Comparison of ENCODE assay signal across 8 mouse cellular contexts in genomic region chr14:56575969-56576901, GRCm38 (mm10). TPM values are rescaled to one million over a fixed set of nuclear protein-coding genes. Genes with fewer than 3 reads are reported as not detected.
DNase-seq lines count a peak whose midpoint lies in the region; ATAC-seq and TF ChIP-seq lines count a peak whose summit lies in the region.

No protein-coding gene starts in this region.

- peak overlapping the region; percentile 70 for H3K4me2 ChIP-seq in lung, embryonic 16.5 days (ENCODE audit: low read depth, low read length)
- H3K4me2 ChIP-seq in forebrain, embryonic 11.5 days (ENCODE audit: low read depth, low read length, severe bottlenecking): peak overlapping the region; percentile 79; the same call in 1 of the 2 replicates
- H3K4me2 ChIP-seq in limb, embryonic 14.5 days (replicated peaks; ENCODE audit: low read depth, low read length, severe bottlenecking): peak overlapping the region; percentile 77
- peak overlapping the region; percentile 77 for H3K4me2 ChIP-seq in stomach, embryonic 16.5 days (ENCODE audit: low read depth, low read length)

- no peaks in the 10 kb centered on the region for H3K36me3 ChIP-seq in lung, embryonic 16.5 days (ENCODE audit: control insufficient read depth, insufficient read depth, low read length)
- H3K36me3 ChIP-seq in forebrain, embryonic 11.5 days (ENCODE audit: control insufficient read depth, insufficient read depth, low read length): no peaks in the 10 kb centered on the region
- H3K36me3 ChIP-seq in limb, embryonic 14.5 days (ENCODE audit: control insufficient read depth, insufficient read depth, low read length): no peaks in the 10 kb centered on the region
- H3K36me3 ChIP-seq in stomach, embryonic 16.5 days (ENCODE audit: control insufficient read depth, insufficient read depth, low read length): no peaks in the 10 kb centered on the region

- no peak for ATAC-seq in lung, embryonic 16.5 days (ENCODE audit: low read depth)
- ATAC-seq in forebrain, embryonic 11.5 days (replicated peaks; ENCODE audit: low FRiP score): no peak
- no peak for ATAC-seq in limb, embryonic 14.5 days (ENCODE audit: low FRiP score, low read depth)
- no peak for ATAC-seq in stomach, embryonic 16.5 days (ENCODE audit: insufficient read depth, low FRiP score)

- H3K27ac ChIP-seq in lung, embryonic 16.5 days (ENCODE audit: low read length): 0 out of 2 replicates have a peak overlapping the region, but pooled peaks have one; percentile 47
- no peak overlapping the region for H3K27ac ChIP-seq in forebrain, embryonic 11.5 days (ENCODE audit: low read depth, low read length)
- H3K27ac ChIP-seq in limb, embryonic 14.5 days (replicated peaks; ENCODE audit: low read depth, low read length): no peak overlapping the region
- H3K27ac ChIP-seq in stomach, embryonic 16.5 days (ENCODE audit: low read length): no peak overlapping the region; the same call in 1 of the 2 replicates

- peak overlapping the region; percentile 81 for H3K9ac ChIP-seq in lung, embryonic 16.5 days (ENCODE audit: low read length)
- no peak overlapping the region; the same call in 1 of the 2 replicates for H3K9ac ChIP-seq in forebrain, embryonic 11.5 days (ENCODE audit: low read length)
- peak overlapping the region; percentile 60 for H3K9ac ChIP-seq in limb, embryonic 14.5 days (ENCODE audit: low read depth, low read length, severe bottlenecking)
- peak overlapping the region; percentile 79 for H3K9ac ChIP-seq in stomach, embryonic 16.5 days (ENCODE audit: low read length)

- peaks cover 5% of the 10 kb centered on the region; the same call in 1 of the 2 replicates for H3K4me1 ChIP-seq in lung, embryonic 16.5 days (replicated peaks; ENCODE audit: control insufficient read depth, insufficient read depth, low read length)
- no peaks in the 10 kb centered on the region for H3K4me1 ChIP-seq in forebrain, embryonic 11.5 days (replicated peaks; ENCODE audit: control insufficient read depth, insufficient read depth, low read length)
- H3K4me1 ChIP-seq in limb, embryonic 14.5 days (ENCODE audit: control insufficient read depth, insufficient read depth, low read length): peaks cover 2% of the 10 kb centered on the region; the same call in 1 of the 2 replicates
- H3K4me1 ChIP-seq in stomach, embryonic 16.5 days (ENCODE audit: control insufficient read depth, insufficient read depth, low read length): peaks cover 11% of the 10 kb centered on the region

- H3K4me3 ChIP-seq in lung, embryonic 16.5 days (ENCODE audit: low read length): peak overlapping the region; percentile 78
- H3K4me3 ChIP-seq in forebrain, embryonic 11.5 days (ENCODE audit: low read depth, low read length): peak overlapping the region; percentile 39; the same call in 1 of the 2 replicates
- H3K4me3 ChIP-seq in limb, embryonic 14.5 days (replicated peaks; ENCODE audit: low read length): peak overlapping the region; percentile 53
- peak overlapping the region; percentile 69 for H3K4me3 ChIP-seq in stomach, embryonic 16.5 days (replicated peaks; ENCODE audit: low read length)

- DNase-seq in lung, postnatal 4 days: no peak
- no peak for DNase-seq in forebrain, embryonic 11.5 days (ENCODE audit: low spot score)
- no peak for DNase-seq in limb, embryonic 14.5 days (ENCODE audit: low spot score)
- DNase-seq in adrenal gland, postnatal 14 days: no peak
- DNase-seq in right cerebral cortex, adult 2 months (ENCODE audit: low spot score in 2 of 2): no peak
- no peak for DNase-seq in kidney, adult 11 months

- no peaks in the 10 kb centered on the region for H3K9me3 ChIP-seq in lung, embryonic 16.5 days (ENCODE audit: control insufficient read depth, low read length)
- no peaks in the 10 kb centered on the region for H3K9me3 ChIP-seq in forebrain, embryonic 11.5 days (ENCODE audit: control insufficient read depth, low read length)
- H3K9me3 ChIP-seq in limb, embryonic 14.5 days (ENCODE audit: control insufficient read depth, low read length): no peaks in the 10 kb centered on the region
- H3K9me3 ChIP-seq in stomach, embryonic 16.5 days (replicated peaks; ENCODE audit: control insufficient read depth, low read length): no peaks in the 10 kb centered on the region

- no peak for TF ChIP-seq POLR2A in limb, embryonic 14.5 days (IDR thresholded peaks at IDR 0.05; ENCODE audit: borderline replicate concordance, extremely low read depth, insufficient read depth, insufficient read length)

- 74% methylated on average over 18 of the region's 18 CpGs for WGBS in lung, embryonic 16.5 days
- 75% methylated on average over 18 of the region's 18 CpGs for WGBS in forebrain, embryonic 11.5 days
- WGBS in limb, embryonic 14.5 days: 70% methylated on average over 18 of the region's 18 CpGs
- 70% methylated on average over 18 of the region's 18 CpGs for WGBS in stomach, embryonic 16.5 days

- no peaks in the 10 kb centered on the region for H3K27me3 ChIP-seq in lung, embryonic 16.5 days (ENCODE audit: control insufficient read depth, insufficient read depth, low read depth, low read length)
- H3K27me3 ChIP-seq in forebrain, embryonic 11.5 days (ENCODE audit: control insufficient read depth, insufficient read depth, low read length): no peaks in the 10 kb centered on the region
- H3K27me3 ChIP-seq in limb, embryonic 14.5 days (ENCODE audit: control insufficient read depth, insufficient read depth, low read length): no peaks in the 10 kb centered on the region
- no peaks in the 10 kb centered on the region for H3K27me3 ChIP-seq in stomach, embryonic 16.5 days (ENCODE audit: control insufficient read depth, insufficient read depth, low read length)

RNA-seq across cellular contexts. Expression of gene Parp4, which starts 0.8 kb away (rescaled TPM):
- 7.7 and 8.1 TPM in 2 replicates for polyA plus RNA-seq in lung, embryonic 16.5 days (2015; fragmentation: Nextera tagmentation; extraction: Ambion mirVana)
- polyA plus RNA-seq in forebrain, embryonic 11.5 days (2014; fragmentation: Nextera tagmentation; extraction: Ambion mirVana): 1.1 and 2.3 TPM in 2 replicates
- polyA plus RNA-seq in limb, embryonic 14.5 days (2012; rRNA removed): 4.7 and 5.2 TPM in 2 replicates
- 3.9 TPM in 2 replicates for polyA plus RNA-seq in limb, embryonic 14.5 days (2014; fragmentation: Nextera tagmentation; extraction: Ambion mirVana)
- 7.2 and 8.4 TPM in 2 replicates for polyA plus RNA-seq in stomach, embryonic 16.5 days (2015; fragmentation: Nextera tagmentation; extraction: Ambion mirVana)
- total RNA-seq in adrenal gland, postnatal 14 days (2021): 25.5 and 26.7 TPM in 2 replicates

RNA-seq across cellular contexts. Expression of gene Cenpj, which starts 1.0 kb away (rescaled TPM):
- polyA plus RNA-seq in lung, embryonic 16.5 days (2015; fragmentation: Nextera tagmentation; extraction: Ambion mirVana): 9.8 and 12.7 TPM in 2 replicates
- polyA plus RNA-seq in forebrain, embryonic 11.5 days (2014; fragmentation: Nextera tagmentation; extraction: Ambion mirVana): 25.6 and 28.6 TPM in 2 replicates
- polyA plus RNA-seq in limb, embryonic 14.5 days (2012; rRNA removed): 5.6 and 9.8 TPM in 2 replicates
- 8.0 and 8.6 TPM in 2 replicates for polyA plus RNA-seq in limb, embryonic 14.5 days (2014; fragmentation: Nextera tagmentation; extraction: Ambion mirVana)
- polyA plus RNA-seq in stomach, embryonic 16.5 days (2015; fragmentation: Nextera tagmentation; extraction: Ambion mirVana): 6.8 and 7.0 TPM in 2 replicates
- 8.7 and 9.5 TPM in 2 replicates for total RNA-seq in adrenal gland, postnatal 14 days (2021)
